Mouse (Mus musculus): Measurements from ENCODE around the gene Car12.
"Not testable (repeated sequence)": the region's sequence is repeated elsewhere in the genome, so short reads cannot be mapped to it uniquely, and the experiment has no call there.

Car12 gene

DNA sequence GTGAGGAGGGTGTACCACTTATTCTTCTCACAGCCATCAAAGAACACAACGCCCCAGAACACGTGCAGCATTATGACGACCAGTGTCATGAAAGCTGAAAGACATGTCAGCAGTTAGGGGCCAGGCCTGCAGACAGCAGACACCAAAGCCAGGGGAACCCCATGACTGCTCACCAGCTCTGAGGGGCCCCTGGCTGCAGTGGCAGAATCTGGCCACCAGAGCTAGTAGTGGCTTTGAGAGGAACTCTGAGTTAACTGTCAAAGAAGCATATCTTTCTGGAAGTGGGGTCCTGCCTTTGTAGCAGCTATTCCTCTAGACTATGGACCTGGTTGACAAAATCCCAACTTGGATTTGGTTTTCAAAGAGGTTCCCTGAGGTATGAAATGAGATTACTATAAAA, 71.1 kb downstream of the Car12 start:
- DNase-seq (ENCODE audit: low read depth, low spot score), result peak; percentile 23

GRCm38 (mm10) chr9:66787821-66788220, 74.3 kb downstream of the Car12 start:
- H3K36me3 ChIP-seq (ENCODE audit: control insufficient read depth, insufficient read depth, low read length, poor library complexity, severe bottlenecking), result no peaks in the 10 kb centered on the region
- H3K27me3 ChIP-seq (ENCODE audit: control insufficient read depth, insufficient read depth, low read length, poor library complexity, severe bottlenecking), result no peaks in the 10 kb centered on the region
- peak; percentile 60 for DNase-seq (ENCODE audit: low read depth, low spot score)

More for the DNA sequence above, 71.1 kb downstream of the Car12 start:
- H3K27me3 ChIP-seq (ENCODE audit: control insufficient read depth, insufficient read depth, low read length, poor library complexity, severe bottlenecking); H3K36me3 ChIP-seq (ENCODE audit: control insufficient read depth, insufficient read depth, low read length, poor library complexity, severe bottlenecking): not testable (repeated sequence)

- DNase-seq (ENCODE audit: low read depth, low spot score), result peak; percentile 17
- no peaks in the 10 kb centered on the region for H3K36me3 ChIP-seq (ENCODE audit: control insufficient read depth, insufficient read depth, low read length, poor library complexity, severe bottlenecking)
- H3K27me3 ChIP-seq (ENCODE audit: control insufficient read depth, insufficient read depth, low read length, poor library complexity, severe bottlenecking), result no peaks in the 10 kb centered on the region
Observed at GRCm38 (mm10) chr9:66794629-66795463, 81.4 kb downstream of the Car12 start.

GRCm38 (mm10) chr9:66795464-66796324, 82.2 kb downstream of the Car12 start, which contains the start of gene Aph1b:
Gene Aph1b (minus strand): TSS chr9:66795490.
- Histone ChIP-seq H3K27me3 (ENCODE audit: control insufficient read depth, insufficient read depth, low read length, poor library complexity, severe bottlenecking) (no peaks in the 10 kb centered on the region), H3K36me3 (ENCODE audit: control insufficient read depth, insufficient read depth, low read length, poor library complexity, severe bottlenecking) (no peaks in the 10 kb centered on the region)
- peak; percentile 93 for DNase-seq (ENCODE audit: low read depth, low spot score)

DNA sequence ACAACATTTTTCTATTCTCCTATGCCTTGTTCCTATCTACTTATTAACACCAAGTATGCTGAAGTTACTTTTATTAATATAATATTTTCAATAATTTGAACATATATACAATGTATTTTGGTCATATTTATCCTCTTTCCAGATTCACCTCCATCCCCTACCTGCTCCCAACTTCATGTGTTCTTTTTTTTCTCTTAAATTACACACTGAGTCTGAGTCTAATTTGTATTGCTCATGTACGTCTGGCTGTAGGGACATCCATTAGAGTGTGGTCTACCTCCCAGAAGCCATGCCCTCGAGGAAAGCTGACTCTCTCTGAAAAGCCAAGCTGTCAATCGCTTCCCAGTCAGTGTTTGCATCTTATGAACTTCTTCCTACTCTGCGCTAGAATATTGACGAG, 83.3 kb downstream of the Car12 start, which contains the start of gene Gm10647:
Gene Gm10647, plus strand, starts transcription at position 301 of the 400 bp plus-strand sequence.
- Histone ChIP-seq H3K36me3 (ENCODE audit: control insufficient read depth, insufficient read depth, low read length, poor library complexity, severe bottlenecking) (no peaks in the 10 kb centered on the region), H3K27me3 (ENCODE audit: control insufficient read depth, insufficient read depth, low read length, poor library complexity, severe bottlenecking) (no peaks in the 10 kb centered on the region)
- DNase-seq (ENCODE audit: low read depth, low spot score), result no peak

DNA sequence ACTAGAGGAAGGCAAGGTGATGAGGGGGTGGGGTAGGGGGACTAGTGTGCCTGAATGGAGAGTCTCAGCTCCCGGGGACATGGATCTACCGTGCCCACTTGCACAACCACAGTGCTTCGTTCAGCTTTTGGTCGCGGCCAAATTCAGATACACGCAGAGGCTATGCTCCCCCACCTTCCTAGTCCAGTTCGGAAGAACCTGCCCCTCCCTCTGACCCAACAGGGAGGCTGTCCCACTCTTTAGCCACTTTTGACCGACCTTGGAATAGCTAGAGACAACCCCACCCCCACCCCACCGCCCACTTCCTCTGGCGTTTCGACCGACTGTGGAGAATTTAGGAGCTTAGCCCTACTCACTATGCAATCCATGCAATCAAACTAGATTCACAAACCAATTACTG, 88.5 kb downstream of the Car12 start:
- no peaks in the 10 kb centered on the region for H3K36me3 ChIP-seq (ENCODE audit: control insufficient read depth, insufficient read depth, low read length, poor library complexity, severe bottlenecking)
- H3K27me3 ChIP-seq (ENCODE audit: control insufficient read depth, insufficient read depth, low read length, poor library complexity, severe bottlenecking), result no peaks in the 10 kb centered on the region; the same call in 1 of the 2 replicates
- no peak for DNase-seq (ENCODE audit: low read depth, low spot score)

- not testable (repeated sequence) for DNase-seq (ENCODE audit: low read depth, low spot score); H3K27me3 ChIP-seq (ENCODE audit: control insufficient read depth, insufficient read depth, low read length, poor library complexity, severe bottlenecking); H3K36me3 ChIP-seq (ENCODE audit: control insufficient read depth, insufficient read depth, low read length, poor library complexity, severe bottlenecking)
Observed at GRCm38 (mm10) chr9:66805951-66806350, 92.5 kb downstream of the Car12 start.

- DNase-seq (ENCODE audit: low read depth, low spot score), result no peak
- Histone ChIP-seq H3K36me3 (ENCODE audit: control insufficient read depth, insufficient read depth, low read length, poor library complexity, severe bottlenecking) (no peaks in the 10 kb centered on the region), H3K27me3 (ENCODE audit: control insufficient read depth, insufficient read depth, low read length, poor library complexity, severe bottlenecking) (no peaks in the 10 kb centered on the region)
Observed at GRCm38 (mm10) chr9:66813392-66813791, 99.9 kb downstream of the Car12 start.

All from splenic B cell, adult 2 months (primary cell).